Mouse (Mus musculus) hindbrain, embryonic 15.5 days (tissue): ENCODE results near the gene Ublcp1. TPM values are rescaled to one million over a fixed set of nuclear protein-coding genes. Genes with fewer than 3 reads are reported as not detected.

ENCODE experiments used
- ATAC-seq: fragments of 200-750 bp; cut with Nextera tagmentation; 2 replicates; pipeline ENCODE4 v1.8.0; 2017; ENCODE audit warnings: low read depth, moderate number of reproducible peaks, moderate TSS enrichment; ENCODE audit not compliant: low FRiP score
- H3K27ac ChIP-seq: fragments of 300-500 bp; sonication (generic); replicated peaks from 2 replicates; pipeline ENCODE4 v1.5.1; 2015; ENCODE audit warnings: mild to moderate bottlenecking, inconsistent platforms
- H3K27me3 ChIP-seq: fragments of 300-500 bp; sonication (generic); 2 replicates; pipeline ENCODE4 v1.6.1; 2015; ENCODE audit warnings: control low read depth, inconsistent platforms
- H3K36me3 ChIP-seq: fragments of 300-500 bp; sonication (generic); 2 replicates; pipeline ENCODE4 v1.6.1; 2015; ENCODE audit warnings: control low read depth, inconsistent platforms
- H3K4me1 ChIP-seq: fragments of 300-500 bp; sonication (generic); replicated peaks from 2 replicates; pipeline ENCODE4 v1.6.1; 2015; ENCODE audit warnings: control low read depth, inconsistent platforms
- H3K4me2 ChIP-seq: fragments of 300-500 bp; sonication (generic); 2 replicates; pipeline ENCODE4 v1.6.1; 2015; ENCODE audit warnings: moderate library complexity, mild to moderate bottlenecking, inconsistent platforms
- H3K4me3 ChIP-seq: fragments of 300-500 bp; sonication (generic); 2 replicates; pipeline ENCODE4 v1.5.1; 2015; ENCODE audit warnings: mild to moderate bottlenecking, inconsistent platforms
- H3K9ac ChIP-seq: fragments of 300-500 bp; sonication (generic); 2 replicates; pipeline ENCODE4 v1.6.1; 2015; ENCODE audit warnings: inconsistent platforms
- H3K9me3 ChIP-seq: fragments of 300-500 bp; sonication (generic); 2 replicates; pipeline ENCODE4 v1.6.1; 2016; ENCODE audit warnings: control low read depth, inconsistent platforms
- WGBS: fragments of 180-500 bp; shearing (Covaris S2); methylation state at CpG from one replicate; pipeline ENCODE4 v1.1.7; 2015; 5-methylcytosine and 5-hydroxymethylcytosine counted together
- polyA plus RNA-seq: library from polyadenylated mRNA; unstranded; fragments of >200 nt; fragmentation: Nextera tagmentation; extraction: Ambion mirVana; gene quantifications from 2 replicates; pipeline ENCODE4 v1.2.1, GENCODE M21; 2015

The Ublcp1 gene
- polyA plus RNA-seq, 1 experiment from 2014 or later = 57.0 TPM

DNA sequence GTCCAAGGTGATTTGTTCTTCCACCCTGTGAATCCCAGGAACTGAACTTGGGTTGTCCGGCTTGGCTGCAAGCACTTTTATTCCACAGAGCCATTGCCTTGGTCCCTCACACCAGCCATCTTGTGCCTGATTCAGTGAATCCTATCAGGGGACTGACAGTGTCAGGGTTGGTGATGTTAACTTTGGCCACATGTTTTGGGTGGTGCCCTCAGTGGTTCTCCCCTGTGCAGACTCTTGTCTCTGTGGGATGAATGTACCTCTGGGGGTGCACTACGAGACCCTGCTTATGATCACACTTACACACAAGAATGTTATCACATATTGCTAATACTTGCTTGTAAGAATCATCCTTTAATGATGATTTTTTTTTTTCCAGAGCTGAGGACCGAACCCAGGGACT is 40.3 kb downstream of the Ublcp1 start:
- no peak overlapping the region for H3K9ac ChIP-seq
- no peaks in the 10 kb centered on the region for H3K4me1 ChIP-seq
- no peaks in the 10 kb centered on the region for H3K9me3 ChIP-seq
- ATAC-seq = no peak
- 92% methylated on average over 3 of the region's 3 CpGs for WGBS
- H3K4me2 ChIP-seq = no peak overlapping the region
- H3K27ac ChIP-seq = no peak overlapping the region
- no peaks in the 10 kb centered on the region for H3K27me3 ChIP-seq
- H3K4me3 ChIP-seq = no peak overlapping the region
- no peaks in the 10 kb centered on the region for H3K36me3 ChIP-seq

DNA sequence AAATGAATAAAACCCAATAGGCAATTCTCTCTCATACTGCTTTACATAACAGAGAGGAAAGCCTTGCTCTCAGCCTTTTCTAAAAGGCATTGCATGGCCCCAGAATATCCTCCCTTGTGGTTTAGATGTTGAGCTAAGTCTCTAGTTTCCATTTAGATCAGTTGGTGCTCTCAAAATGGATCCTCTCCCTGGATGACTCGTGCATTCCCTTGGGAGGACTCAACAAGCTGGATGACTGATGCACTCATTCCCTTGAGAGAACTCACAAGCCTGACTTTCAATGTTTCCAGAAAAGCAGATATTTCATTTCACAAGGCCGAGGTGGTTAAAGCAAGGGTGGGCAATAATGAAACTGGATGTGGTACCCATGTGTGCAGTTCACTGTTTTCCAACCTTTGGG is 42.3 kb downstream of the Ublcp1 start:
- no peak overlapping the region for H3K4me2 ChIP-seq
- no peak overlapping the region for H3K4me3 ChIP-seq
- H3K27ac ChIP-seq = no peak overlapping the region
- no peaks in the 10 kb centered on the region for H3K9me3 ChIP-seq
- 75% methylated on average over 2 of the region's 2 CpGs for WGBS
- no peak for ATAC-seq
- no peaks in the 10 kb centered on the region for H3K36me3 ChIP-seq
- peaks cover 10% of the 10 kb centered on the region for H3K4me1 ChIP-seq
- H3K27me3 ChIP-seq = no peaks in the 10 kb centered on the region
- H3K9ac ChIP-seq = no peak overlapping the region

GRCm38 (mm10) chr11:44425626-44426025 is 44.7 kb downstream of the Ublcp1 start:
- H3K4me2 ChIP-seq = no peak overlapping the region
- no peak overlapping the region for H3K9ac ChIP-seq
- no peak overlapping the region for H3K27ac ChIP-seq
- H3K4me1 ChIP-seq = peaks cover 10% of the 10 kb centered on the region
- H3K27me3 ChIP-seq = no peaks in the 10 kb centered on the region
- no peak for ATAC-seq
- H3K9me3 ChIP-seq = no peaks in the 10 kb centered on the region
- H3K36me3 ChIP-seq = no peaks in the 10 kb centered on the region
- H3K4me3 ChIP-seq = no peak overlapping the region
- 79% methylated on average over 6 of the region's 6 CpGs for WGBS

- Histone ChIP-seq H3K27me3 (no peaks in the 10 kb centered on the region), H3K9me3 (no peaks in the 10 kb centered on the region), H3K27ac (no peak overlapping the region), H3K4me1 (peaks cover 10% of the 10 kb centered on the region), H3K4me3 (no peak overlapping the region), H3K36me3 (no peaks in the 10 kb centered on the region), H3K9ac (no peak overlapping the region), H3K4me2 (no peak overlapping the region)
- WGBS = 72% methylated on average over 8 of the region's 8 CpGs
- ATAC-seq = no peak
These were observed 45.3 kb downstream of the Ublcp1 start for GRCm38 (mm10) chr11:44425006-44425405.

- no peaks in the 10 kb centered on the region for H3K27me3 ChIP-seq
- peak overlapping the region; percentile 56 for H3K27ac ChIP-seq
- H3K4me1 ChIP-seq = peaks cover 10% of the 10 kb centered on the region
- H3K9ac ChIP-seq = no peak overlapping the region
- ATAC-seq = no peak
- no peaks in the 10 kb centered on the region for H3K9me3 ChIP-seq
- 44% methylated on average over 5 of the region's 5 CpGs for WGBS
- no peak overlapping the region for H3K4me3 ChIP-seq
- no peak overlapping the region for H3K4me2 ChIP-seq
- H3K36me3 ChIP-seq = no peaks in the 10 kb centered on the region
These were observed 46.3 kb downstream of the Ublcp1 start for GRCm38 (mm10) chr11:44423955-44424354.

DNA sequence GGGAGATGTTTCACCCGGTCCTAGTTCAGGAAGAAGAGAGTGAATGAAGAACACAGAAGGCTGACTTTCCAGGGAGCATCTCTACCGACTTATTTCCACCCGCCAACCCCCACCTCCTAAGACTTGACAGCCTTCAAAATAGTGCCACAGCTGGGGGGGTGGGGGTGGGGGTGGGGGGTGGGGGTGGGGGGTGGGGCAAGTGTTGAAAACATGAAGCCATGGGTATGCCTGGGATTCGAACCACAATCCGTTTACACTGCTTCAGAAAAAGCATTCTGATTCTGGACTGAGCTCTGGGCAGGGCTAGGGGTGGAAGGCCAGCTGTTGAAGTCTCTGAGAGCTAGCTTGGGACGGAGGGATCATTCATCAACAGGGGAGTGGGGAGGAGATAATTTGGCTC is 47.0 kb downstream of the Ublcp1 start:
- H3K4me2 ChIP-seq = no peak overlapping the region
- peaks cover 10% of the 10 kb centered on the region for H3K4me1 ChIP-seq
- H3K9ac ChIP-seq = no peak overlapping the region
- no peak overlapping the region for H3K4me3 ChIP-seq
- no peak for ATAC-seq
- H3K9me3 ChIP-seq = no peaks in the 10 kb centered on the region
- H3K36me3 ChIP-seq = no peaks in the 10 kb centered on the region
- 59% methylated on average over 6 of the region's 6 CpGs for WGBS
- H3K27ac ChIP-seq = no peak overlapping the region; the same call in 1 of the 2 replicates
- no peaks in the 10 kb centered on the region for H3K27me3 ChIP-seq

GRCm38 (mm10) chr11:44422337-44423111 is 47.8 kb downstream of the Ublcp1 start:
- no peak for ATAC-seq
- no peaks in the 10 kb centered on the region for H3K36me3 ChIP-seq
- H3K27ac ChIP-seq = no peak overlapping the region
- H3K9ac ChIP-seq = no peak overlapping the region
- 73% methylated on average over 10 of the region's 10 CpGs for WGBS
- no peak overlapping the region for H3K4me2 ChIP-seq
- no peaks in the 10 kb centered on the region for H3K9me3 ChIP-seq
- no peaks in the 10 kb centered on the region for H3K27me3 ChIP-seq
- peaks cover 10% of the 10 kb centered on the region for H3K4me1 ChIP-seq
- H3K4me3 ChIP-seq = no peak overlapping the region

DNA sequence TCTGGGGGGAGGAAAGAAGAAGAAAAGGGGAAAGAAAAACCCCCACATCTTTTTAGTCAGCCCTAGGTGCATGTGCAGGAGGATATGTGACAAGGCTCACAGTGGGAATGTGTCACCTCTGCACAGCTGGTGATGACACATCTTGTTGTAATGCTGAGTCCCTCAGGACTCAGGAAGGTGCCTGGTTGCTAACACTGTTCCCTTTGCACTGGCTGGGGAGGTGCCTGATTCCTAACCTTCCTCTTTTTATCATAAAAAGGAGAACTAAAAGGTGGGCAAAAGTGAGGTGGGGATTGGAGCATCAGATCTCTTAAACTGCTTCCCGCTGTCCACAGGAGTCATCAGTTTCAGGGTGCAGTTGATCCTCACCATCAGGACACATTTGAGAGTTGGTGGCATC is 52.9 kb downstream of the Ublcp1 start:
- Histone ChIP-seq H3K9me3 (no peaks in the 10 kb centered on the region), H3K27ac (no peak overlapping the region), H3K36me3 (no peaks in the 10 kb centered on the region), H3K4me3 (no peak overlapping the region), H3K9ac (no peak overlapping the region), H3K4me1 (no peaks in the 10 kb centered on the region), H3K27me3 (no peaks in the 10 kb centered on the region), H3K4me2 (no peak overlapping the region)
- 86% methylated on average over 1 of the region's 1 CpGs for WGBS
- ATAC-seq = no peak

DNA sequence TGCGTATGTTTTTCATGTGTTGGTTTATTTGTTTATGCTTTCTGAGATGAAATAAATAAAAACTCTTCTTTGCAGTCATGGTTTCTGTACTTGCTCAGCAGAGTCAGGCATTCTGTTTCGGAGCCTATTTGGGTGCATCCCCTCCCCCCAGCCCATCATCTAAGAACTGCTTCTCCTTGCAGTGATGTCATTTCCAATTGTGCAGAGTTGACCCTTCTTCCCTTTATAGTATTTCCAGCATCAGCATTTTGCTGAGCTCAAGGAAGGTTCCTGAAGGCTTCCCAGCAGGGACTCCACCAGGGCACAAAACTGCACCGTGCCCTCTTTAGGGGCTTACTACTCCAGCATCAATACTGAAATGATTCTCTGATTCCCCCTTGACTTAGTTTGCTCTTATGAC is 55.7 kb downstream of the Ublcp1 start:
- WGBS = 80% methylated on average over 3 of the region's 3 CpGs
- ATAC-seq = no peak
- H3K27ac ChIP-seq = no peak overlapping the region

GRCm38 (mm10) chr11:44413371-44413770 is 56.9 kb downstream of the Ublcp1 start:
- no peaks in the 10 kb centered on the region for H3K27me3 ChIP-seq
- H3K36me3 ChIP-seq = no peaks in the 10 kb centered on the region
- WGBS = 71% methylated on average over 3 of the region's 3 CpGs
- no peak for ATAC-seq
- H3K4me3 ChIP-seq = no peak overlapping the region
- H3K9me3 ChIP-seq = no peaks in the 10 kb centered on the region
- no peaks in the 10 kb centered on the region for H3K4me1 ChIP-seq
- no peak overlapping the region for H3K27ac ChIP-seq
- H3K4me2 ChIP-seq = no peak overlapping the region
- H3K9ac ChIP-seq = no peak overlapping the region

More for the DNA sequence above, 55.7 kb downstream of the Ublcp1 start:
- no peak overlapping the region for H3K9ac ChIP-seq
- H3K9me3 ChIP-seq = no peaks in the 10 kb centered on the region
- H3K4me2 ChIP-seq = no peak overlapping the region
- H3K27me3 ChIP-seq = no peaks in the 10 kb centered on the region
- no peaks in the 10 kb centered on the region for H3K4me1 ChIP-seq
- H3K36me3 ChIP-seq = no peaks in the 10 kb centered on the region
- no peak overlapping the region for H3K4me3 ChIP-seq

- no peak overlapping the region for H3K9ac ChIP-seq
- no peaks in the 10 kb centered on the region for H3K36me3 ChIP-seq
- no peaks in the 10 kb centered on the region for H3K4me1 ChIP-seq
- H3K27me3 ChIP-seq = no peaks in the 10 kb centered on the region
- H3K27ac ChIP-seq = no peak overlapping the region
- no peak for ATAC-seq
- H3K4me2 ChIP-seq = no peak overlapping the region
- H3K4me3 ChIP-seq = no peak overlapping the region
- no peaks in the 10 kb centered on the region for H3K9me3 ChIP-seq
- 87% methylated on average over 8 of the region's 8 CpGs for WGBS
These were observed 58.0 kb downstream of the Ublcp1 start for GRCm38 (mm10) chr11:44412276-44412675.

DNA sequence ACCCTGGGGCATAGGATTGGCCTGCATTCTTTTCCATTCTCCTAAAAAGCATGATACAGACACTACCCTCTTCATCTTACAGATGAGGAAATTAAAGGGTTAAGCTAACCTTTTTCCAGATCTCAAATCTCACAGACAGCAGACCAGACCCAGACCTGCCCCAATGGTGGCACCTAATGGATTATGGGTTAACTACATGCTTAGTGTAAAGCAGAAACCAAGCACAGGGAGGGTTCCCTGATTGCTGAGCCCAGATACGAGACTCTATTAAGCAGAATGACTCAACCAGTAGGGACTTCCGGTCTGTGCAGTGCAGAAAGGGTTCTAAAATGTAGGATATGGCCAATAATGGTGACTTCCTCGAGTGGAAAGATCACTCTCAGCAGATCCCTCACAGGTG is 59.9 kb downstream of the Ublcp1 start:
- no peaks in the 10 kb centered on the region for H3K9me3 ChIP-seq
- no peak overlapping the region for H3K4me3 ChIP-seq
- H3K4me1 ChIP-seq = 0 out of 2 replicates have a peak, but pooled peaks cover 4% of the 10 kb centered on the region
- ATAC-seq = no peak
- no peak overlapping the region for H3K27ac ChIP-seq
- no peaks in the 10 kb centered on the region for H3K27me3 ChIP-seq
- WGBS = 69% methylated on average over 3 of the region's 3 CpGs
- H3K4me2 ChIP-seq = no peak overlapping the region
- H3K36me3 ChIP-seq = no peaks in the 10 kb centered on the region
- H3K9ac ChIP-seq = no peak overlapping the region

- Histone ChIP-seq H3K36me3 (no peaks in the 10 kb centered on the region), H3K4me2 (no peak overlapping the region), H3K4me1 (0 out of 2 replicates have a peak, but pooled peaks cover 4% of the 10 kb centered on the region), H3K4me3 (no peak overlapping the region), H3K27ac (no peak overlapping the region), H3K9me3 (no peaks in the 10 kb centered on the region), H3K27me3 (no peaks in the 10 kb centered on the region), H3K9ac (no peak overlapping the region)
- 23% methylated on average over 5 of the region's 5 CpGs for WGBS
- no peak for ATAC-seq
These were observed 61.7 kb downstream of the Ublcp1 start for GRCm38 (mm10) chr11:44408626-44409025.
